Mouse (Mus musculus) gastrocnemius, adult 2 months (tissue): ENCODE data around the gene Thbs1. TPM values are rescaled to one million over a fixed set of nuclear protein-coding genes. Genes with fewer than 3 reads are reported as not detected.

ENCODE experiments used
- DNase-seq: peaks from one replicate; pipeline ENCODE4 v3.0.0; 2022
- H3K27ac ChIP-seq: fragments of 200-600 bp; 2 replicates; pipeline ENCODE4 v1.8.1; 2022; ENCODE audit warnings: mild to moderate bottlenecking
- H3K4me3 ChIP-seq: fragments of 200-600 bp; 2 replicates; pipeline ENCODE4 v1.8.1; 2022; ENCODE audit warnings: mild to moderate bottlenecking, moderate library complexity
- CTCF ChIP-seq: fragments of 200-600 bp; IDR thresholded peaks from 2 replicates; pipeline ENCODE4 v1.8.1; 2022; ENCODE audit warnings: antibody characterized with exemption, mild to moderate bottlenecking, moderate library complexity
- intact Hi-C: fragments of 180-260 bp; cut with DNase I; formaldehyde crosslinking; loops from one replicate; pipeline ENCODE4 v1.15.1; 2025
- total RNA-seq, 2 experiments: library from RNA; stranded (reverse); gene quantifications; 2 replicates each; pipeline ENCODE4 v1.2.3; 2021

Thbs1 gene
- total RNA-seq, 2 experiments from 2014 or later: 6.1 to 19.3 TPM

DNA sequence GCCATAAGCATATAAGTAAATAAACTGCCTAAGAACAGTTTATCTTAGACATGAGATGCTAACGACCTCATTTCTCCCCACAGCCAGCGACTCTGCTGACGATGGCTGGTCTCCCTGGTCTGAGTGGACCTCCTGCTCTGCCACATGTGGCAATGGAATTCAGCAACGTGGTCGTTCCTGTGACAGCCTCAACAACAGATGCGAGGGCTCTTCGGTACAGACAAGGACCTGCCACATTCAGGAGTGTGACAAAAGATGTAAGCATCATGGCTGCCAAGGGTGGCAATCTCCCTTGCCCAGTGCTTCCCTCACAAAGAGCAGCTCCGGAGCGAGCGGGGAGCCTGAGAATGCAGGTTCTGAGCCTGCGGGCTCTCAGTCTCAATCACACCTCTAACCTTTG, 5.7 kb downstream of the Thbs1 start:
- no peak for TF ChIP-seq CTCF
- Histone ChIP-seq H3K27ac (no peak overlapping the region), H3K4me3 (no peak overlapping the region)
- DNase-seq: no peak
- intact Hi-C loops: no loop called here

DNA sequence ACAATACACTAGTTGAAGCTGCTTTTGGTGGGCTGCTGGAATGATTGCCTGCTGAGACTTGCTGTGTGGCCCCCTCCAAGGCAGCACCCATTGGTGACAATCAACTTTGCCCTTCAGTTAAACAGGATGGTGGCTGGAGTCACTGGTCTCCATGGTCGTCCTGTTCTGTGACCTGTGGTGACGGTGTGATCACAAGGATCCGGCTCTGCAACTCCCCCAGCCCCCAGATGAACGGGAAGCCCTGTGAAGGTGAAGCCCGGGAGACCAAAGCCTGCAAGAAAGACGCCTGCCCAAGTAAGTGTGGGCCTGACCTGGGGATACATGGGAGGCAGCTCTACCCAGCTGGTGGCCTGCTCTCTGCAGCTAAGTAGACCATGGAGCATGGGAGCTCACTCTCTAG, 6.4 kb downstream of the Thbs1 start:
- no peak for TF ChIP-seq CTCF
- Histone ChIP-seq H3K27ac (no peak overlapping the region), H3K4me3 (no peak overlapping the region)
- DNase-seq: no peak
- intact Hi-C loops: no loop called here

DNA sequence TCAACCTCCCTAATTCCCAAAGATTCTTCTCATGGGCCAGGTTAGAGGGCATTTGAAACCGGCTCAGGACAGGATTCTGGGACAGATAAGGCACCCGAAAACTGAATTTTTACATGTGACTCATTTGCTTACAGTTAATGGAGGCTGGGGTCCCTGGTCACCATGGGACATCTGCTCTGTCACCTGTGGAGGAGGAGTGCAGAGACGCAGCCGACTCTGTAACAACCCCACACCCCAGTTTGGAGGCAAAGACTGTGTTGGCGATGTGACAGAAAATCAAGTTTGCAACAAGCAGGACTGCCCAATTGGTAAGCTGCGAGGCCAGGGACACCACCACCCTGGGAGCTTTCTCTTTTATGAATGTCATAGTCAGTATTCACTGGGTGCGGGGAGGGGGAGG, 6.8 kb downstream of the Thbs1 start:
- no peak for DNase-seq
- Histone ChIP-seq H3K4me3 (no peak overlapping the region), H3K27ac (no peak overlapping the region)
- no peak for TF ChIP-seq CTCF
- intact Hi-C loops: no loop called here

DNA sequence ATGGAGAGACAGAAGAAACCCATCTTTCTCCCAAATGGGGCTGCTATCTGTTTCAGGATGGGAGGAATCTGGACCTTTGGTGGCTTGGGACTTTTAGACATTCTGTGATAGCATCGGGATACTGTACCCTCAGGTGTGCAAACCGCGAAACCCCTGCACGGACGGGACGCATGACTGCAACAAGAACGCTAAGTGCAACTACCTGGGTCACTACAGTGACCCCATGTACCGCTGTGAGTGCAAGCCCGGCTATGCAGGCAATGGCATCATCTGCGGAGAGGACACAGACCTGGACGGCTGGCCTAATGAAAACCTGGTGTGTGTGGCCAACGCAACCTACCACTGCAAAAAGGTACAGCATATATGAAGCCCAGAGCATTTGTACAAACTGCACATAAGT, 8.0 kb downstream of the Thbs1 start:
- no peak overlapping the region for H3K27ac ChIP-seq
- intact Hi-C loops: no loop called here
- H3K4me3 ChIP-seq: no peak overlapping the region
- no peak for DNase-seq
- TF ChIP-seq CTCF: no peak

DNA sequence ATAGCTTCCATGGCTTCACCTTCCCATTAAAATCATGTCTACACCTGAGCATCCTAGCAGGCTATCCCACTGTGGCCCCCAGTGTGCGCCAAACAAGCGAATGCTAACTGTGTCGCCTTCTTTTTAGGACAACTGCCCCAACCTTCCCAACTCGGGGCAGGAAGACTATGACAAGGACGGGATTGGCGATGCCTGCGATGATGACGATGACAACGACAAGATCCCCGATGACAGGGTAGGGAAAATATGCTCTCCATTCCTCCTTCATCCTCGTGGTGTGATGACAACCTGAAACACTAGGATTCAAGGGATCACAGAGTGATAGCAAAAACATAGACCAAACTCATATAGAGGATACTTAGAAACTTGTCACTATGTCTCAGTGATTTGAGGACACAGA, 8.4 kb downstream of the Thbs1 start:
- no peak overlapping the region for H3K27ac ChIP-seq
- no peak for DNase-seq
- intact Hi-C loops: no loop called here
- no peak overlapping the region for H3K4me3 ChIP-seq
- no peak for TF ChIP-seq CTCF

DNA sequence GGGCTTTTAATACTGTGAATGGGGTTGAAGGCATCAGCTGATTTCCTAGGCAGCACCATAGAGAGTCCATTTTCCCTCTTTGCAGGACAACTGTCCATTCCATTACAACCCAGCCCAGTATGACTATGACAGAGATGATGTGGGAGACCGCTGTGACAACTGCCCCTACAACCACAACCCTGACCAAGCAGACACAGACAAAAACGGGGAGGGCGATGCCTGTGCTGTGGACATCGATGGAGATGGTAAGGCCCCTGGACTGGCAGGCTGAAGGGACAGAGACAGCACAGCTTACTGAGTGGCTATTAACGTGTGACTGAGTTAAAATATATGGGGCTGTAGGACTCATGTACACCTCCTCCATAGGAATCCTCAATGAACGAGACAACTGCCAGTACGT, 9.1 kb downstream of the Thbs1 start:
- TF ChIP-seq CTCF: no peak
- Histone ChIP-seq H3K4me3 (no peak overlapping the region), H3K27ac (no peak overlapping the region)
- intact Hi-C loops: no loop called here
- DNase-seq: no peak

DNA sequence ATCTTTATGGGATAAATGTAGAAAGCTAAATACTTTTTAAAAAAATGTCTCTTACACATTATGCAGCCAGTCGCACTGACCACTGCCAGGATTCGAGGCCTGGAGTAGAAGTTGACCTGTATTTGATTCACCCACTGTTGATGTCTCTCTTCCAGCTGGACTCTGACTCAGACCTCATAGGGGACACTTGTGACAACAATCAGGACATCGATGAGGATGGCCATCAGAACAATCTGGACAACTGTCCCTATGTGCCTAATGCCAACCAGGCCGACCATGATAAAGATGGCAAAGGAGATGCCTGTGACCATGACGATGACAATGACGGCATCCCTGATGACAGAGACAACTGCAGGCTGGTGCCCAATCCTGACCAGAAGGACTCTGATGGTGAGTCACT, 10.6 kb downstream of the Thbs1 start:
- no peak for DNase-seq
- Histone ChIP-seq H3K27ac (no peak overlapping the region), H3K4me3 (no peak overlapping the region)
- no peak for TF ChIP-seq CTCF
- intact Hi-C loops: no loop called here

DNA sequence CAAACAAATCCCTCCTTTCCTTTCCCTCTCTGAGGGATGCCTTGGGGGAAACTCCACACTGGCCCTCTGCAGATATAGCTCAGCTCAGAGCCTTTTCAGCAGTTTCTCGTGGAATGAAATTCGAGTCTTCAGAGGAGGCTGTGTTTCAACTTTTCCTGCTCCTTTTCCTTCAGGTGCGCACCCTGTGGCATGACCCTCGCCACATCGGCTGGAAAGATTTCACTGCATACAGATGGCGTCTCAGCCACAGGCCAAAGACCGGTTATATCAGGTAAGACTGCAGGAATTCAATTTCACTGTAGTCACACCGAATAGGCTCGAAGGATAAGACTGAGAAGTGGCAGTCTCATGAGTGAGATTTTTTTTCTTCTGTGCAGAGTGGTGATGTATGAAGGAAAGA, 12.1 kb downstream of the Thbs1 start:
- no peak for TF ChIP-seq CTCF
- no peak overlapping the region for H3K27ac ChIP-seq
- intact Hi-C loops: no loop called here
- DNase-seq: no peak
- no peak overlapping the region for H3K4me3 ChIP-seq

DNA sequence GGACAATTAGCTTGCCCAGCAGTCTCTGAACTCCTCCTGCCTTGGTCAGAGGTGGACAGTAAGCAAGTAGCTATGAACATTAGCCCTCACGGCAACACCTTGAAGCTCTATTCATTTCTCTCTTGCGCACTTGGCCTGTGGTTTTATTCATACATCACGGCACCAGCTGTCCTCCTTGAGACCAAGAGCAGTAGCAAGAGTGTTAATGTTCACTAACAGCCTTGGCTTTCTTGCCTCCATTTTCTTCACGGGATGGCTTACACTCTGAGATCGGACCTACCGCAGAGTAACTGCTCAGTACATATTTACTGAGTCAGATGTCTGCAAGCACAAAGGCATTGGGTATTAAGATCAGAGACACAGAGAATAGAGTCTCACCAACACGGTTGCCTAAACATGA, 12.8 kb downstream of the Thbs1 start:
- intact Hi-C loops: no loop called here
- no peak overlapping the region for H3K27ac ChIP-seq

DNA sequence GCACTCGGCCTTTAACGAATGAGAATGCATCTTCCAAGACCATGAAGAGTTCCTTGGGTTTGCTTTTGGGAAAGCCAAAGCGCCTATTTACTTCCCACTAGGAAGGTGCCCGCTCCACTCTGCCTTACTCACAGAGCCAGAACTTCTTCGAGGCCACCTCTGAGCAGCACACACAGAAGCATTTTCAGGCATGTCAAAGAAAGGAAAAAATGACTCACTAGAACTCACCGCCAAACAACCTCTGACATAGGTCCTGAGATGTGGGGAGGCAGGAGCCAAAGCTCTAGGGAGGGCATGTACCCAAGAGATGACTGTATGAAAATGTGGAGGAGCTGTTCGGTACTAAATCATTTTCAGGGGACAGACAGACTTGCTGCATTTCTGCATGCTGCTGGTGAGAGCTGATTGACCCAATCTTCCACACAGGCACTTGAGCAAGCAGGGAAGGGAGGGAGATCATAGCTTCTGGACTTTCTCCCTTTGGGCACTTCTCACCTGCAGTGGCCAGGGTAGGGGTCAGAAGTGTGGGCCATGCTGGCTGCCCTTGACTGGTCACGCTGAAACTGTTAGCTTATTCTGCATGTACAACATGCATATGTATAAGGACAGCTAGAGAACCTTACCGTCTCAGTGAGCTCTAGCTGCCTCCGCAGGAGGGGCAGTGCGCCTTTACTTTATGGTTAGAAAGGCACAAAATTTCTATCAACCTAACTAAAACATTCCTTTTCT, 13.7 kb downstream of the Thbs1 start:
- H3K27ac ChIP-seq: no peak overlapping the region
- no peak for DNase-seq
- H3K4me3 ChIP-seq: no peak overlapping the region
- intact Hi-C loops: no loop called here
- no peak for TF ChIP-seq CTCF

More for the DNA sequence above, 12.8 kb downstream of the Thbs1 start:
- no peak for TF ChIP-seq CTCF
- no peak for DNase-seq
- no peak overlapping the region for H3K4me3 ChIP-seq

DNA sequence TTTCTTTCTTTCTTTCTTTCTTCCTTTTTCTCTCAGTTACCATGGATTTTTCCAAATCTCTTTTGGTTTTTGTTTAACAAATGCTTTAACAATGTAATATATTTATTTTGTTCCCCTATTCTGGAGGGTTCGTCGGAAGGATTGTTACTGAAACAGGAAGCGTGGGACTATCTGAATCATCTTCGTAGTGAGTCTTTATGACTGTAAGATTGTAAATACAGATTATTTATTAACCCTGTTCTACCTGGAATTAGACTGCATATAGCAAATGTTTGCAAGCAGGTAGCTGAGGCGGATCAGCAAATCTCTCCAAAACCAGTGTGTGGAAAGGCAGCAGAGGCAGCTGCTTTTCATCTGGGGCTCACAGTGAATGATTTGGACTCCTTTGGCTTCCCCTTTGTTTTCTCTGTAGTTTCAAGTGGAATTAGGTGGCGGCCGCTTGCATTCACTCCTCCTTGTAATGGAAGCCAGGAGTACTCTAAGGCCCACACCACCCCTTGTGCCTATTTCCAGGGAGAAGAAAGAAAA, 14.3 kb downstream of the Thbs1 start:
- intact Hi-C loops: no loop called here
- Histone ChIP-seq H3K27ac (no peak overlapping the region), H3K4me3 (no peak overlapping the region)
- TF ChIP-seq CTCF: no peak
- no peak for DNase-seq

DNA sequence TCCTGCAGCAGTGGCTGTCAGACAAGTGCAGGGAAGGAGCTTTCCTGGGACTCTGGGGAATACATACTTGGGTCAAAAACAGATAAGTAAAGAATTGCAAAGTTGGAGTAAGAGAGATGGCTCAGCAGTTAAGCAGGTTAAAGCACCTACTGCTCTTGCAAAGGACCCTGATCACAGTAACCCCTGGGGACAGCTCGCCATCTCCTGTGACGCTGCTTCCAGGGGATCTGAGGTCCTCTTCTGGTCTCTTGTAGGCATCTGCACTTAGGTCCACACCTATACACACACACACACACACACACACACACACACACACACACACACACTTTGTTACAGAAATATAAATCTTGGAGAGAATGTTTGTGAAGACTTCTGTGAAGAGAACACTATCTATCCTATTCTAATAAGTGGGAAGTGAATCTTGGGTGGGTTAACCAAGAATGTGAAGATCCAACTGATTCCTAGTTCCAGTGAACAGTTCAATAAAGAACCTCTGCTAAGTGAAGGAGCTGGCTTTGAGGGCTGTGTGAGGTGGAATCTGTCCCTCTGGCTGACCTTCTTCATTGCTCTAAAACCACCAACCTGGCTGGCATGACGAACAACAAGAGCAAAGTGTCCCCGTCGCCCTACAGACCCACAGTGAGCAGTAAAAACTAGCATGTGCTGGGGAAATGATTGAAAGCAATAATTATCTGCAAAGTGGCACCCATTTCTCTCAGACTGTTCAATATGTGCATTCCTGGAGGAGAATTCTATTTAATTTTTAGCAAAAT, 16.0 kb downstream of the Thbs1 start:
- TF ChIP-seq CTCF: no peak
- H3K27ac ChIP-seq: no peak overlapping the region
- no peak for DNase-seq
- H3K4me3 ChIP-seq: no peak overlapping the region
- intact Hi-C loops: no loop called here

DNA sequence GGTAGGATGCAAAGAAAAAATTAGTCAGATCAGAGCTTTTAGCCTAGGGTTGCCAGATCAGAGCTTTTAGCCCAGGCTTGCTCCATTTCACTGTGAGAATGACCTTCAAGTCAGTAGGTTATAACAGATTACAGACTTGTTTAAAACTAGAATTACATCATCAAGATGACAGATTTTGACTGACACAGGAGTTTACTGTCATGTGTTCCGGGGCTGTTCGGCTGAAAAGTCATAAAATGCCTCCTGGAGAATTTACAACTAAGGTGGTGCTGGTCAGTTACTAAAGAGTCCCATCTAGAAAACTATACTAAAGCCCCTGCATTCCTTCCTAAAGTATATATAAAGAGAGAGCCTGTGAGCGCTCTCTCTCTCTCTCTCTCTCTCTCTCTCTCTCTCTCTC, 16.6 kb downstream of the Thbs1 start:
- Histone ChIP-seq H3K4me3 (no peak overlapping the region), H3K27ac (no peak overlapping the region)
- intact Hi-C loops: no loop called here
- no peak for DNase-seq
- no peak for TF ChIP-seq CTCF
